Mouse (Mus musculus): ENCODE data around the gene S100a10. TPM values are rescaled to one million over a fixed set of nuclear protein-coding genes. Genes with fewer than 3 reads are reported as not detected.
"Not testable (repeated sequence)": the region's sequence is repeated elsewhere in the genome, so short reads cannot be mapped to it uniquely, and the experiment has no call there.

S100a10 gene
- total and polyA plus RNA-seq, 2 experiments from 2014 or later = 174 to 247 TPM

DNA sequence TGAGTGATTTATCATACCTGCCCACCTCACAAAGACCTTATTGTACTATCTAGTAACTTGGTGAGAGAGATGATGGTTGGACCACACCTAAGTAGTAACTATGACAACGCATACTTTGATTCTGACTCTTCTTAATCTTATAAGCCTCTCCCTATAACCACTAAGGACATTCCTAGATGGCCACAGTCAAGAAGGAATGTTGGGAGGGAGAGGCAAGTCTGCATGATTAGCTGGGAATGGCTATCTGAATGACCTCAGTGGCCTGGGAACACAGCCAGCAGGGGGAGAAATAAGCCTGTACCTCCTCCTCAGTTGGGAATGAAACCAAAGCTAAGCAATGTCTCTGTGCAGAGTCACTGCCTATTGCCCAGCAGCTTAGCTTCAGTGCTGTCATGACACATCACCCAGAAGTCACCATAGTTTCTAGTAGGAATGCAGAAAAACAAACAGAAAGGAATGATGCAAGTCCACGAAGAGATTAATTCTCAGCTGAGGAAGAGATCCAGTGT lies 17.8 kb upstream of the S100a10 start:
- DNase-seq (ENCODE audit: low spot score) = peak; percentile 66
- WGBS = 37% methylated on average over 2 of the region's 2 CpGs
- Histone ChIP-seq H3K4me1 (ENCODE audit: control insufficient read depth, insufficient read depth) (peaks cover 6% of the 10 kb centered on the region), H3K9ac (replicated peaks; ENCODE audit: low read depth, low read length) (no peak overlapping the region), H3K4me2 (ENCODE audit: low read depth, low read length) (no peak overlapping the region), H3K36me3 (replicated peaks; ENCODE audit: control insufficient read depth, insufficient read depth, low read length) (no peaks in the 10 kb centered on the region), H3K9me3 (replicated peaks; ENCODE audit: control insufficient read depth, low read length) (peaks cover 4% of the 10 kb centered on the region; the same call in 1 of the 2 replicates), H3K27me3 (ENCODE audit: control insufficient read depth, insufficient read depth, low read length) (no peaks in the 10 kb centered on the region), H3K27ac (ENCODE audit: low read depth) (peak overlapping the region; percentile 30), H3K4me3 (ENCODE audit: low read depth, low read length) (no peak overlapping the region)
- TF ChIP-seq CTCF (IDR thresholded peaks at IDR 0.05; ENCODE audit: low read depth) = peak; percentile 20; the same call in 1 of the 2 replicates
- TF ChIP-seq EP300 (IDR thresholded peaks at IDR 0.05; ENCODE audit: low read depth) = no peak
- ATAC-seq (ENCODE audit: insufficient read depth, low read depth) = peak; percentile 82

DNA sequence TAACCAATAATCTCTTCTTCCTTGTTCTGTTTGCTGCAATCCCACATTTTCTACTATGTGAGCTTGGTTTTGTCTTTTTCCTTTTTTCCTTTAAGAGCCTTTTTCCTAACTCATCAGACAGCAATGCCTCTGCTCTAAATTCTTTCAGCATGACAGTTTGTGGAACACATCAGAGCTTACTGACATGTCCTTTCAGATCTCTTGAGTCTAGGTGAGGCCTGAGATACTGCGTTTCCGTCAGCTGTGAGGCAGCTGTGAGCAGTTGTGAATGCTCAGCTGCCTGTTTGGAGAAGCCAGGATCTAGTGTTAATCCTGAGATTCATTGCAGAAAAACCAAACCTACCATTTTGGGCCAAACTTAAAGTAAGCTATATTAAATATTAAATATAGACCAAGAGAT lies 16.4 kb upstream of the S100a10 start:
- peaks cover 6% of the 10 kb centered on the region for H3K4me1 ChIP-seq (ENCODE audit: control insufficient read depth, insufficient read depth)
- H3K27ac ChIP-seq (ENCODE audit: low read depth) = no peak overlapping the region
- ATAC-seq (ENCODE audit: insufficient read depth, low read depth) = no peak
- no peak overlapping the region for H3K4me2 ChIP-seq (ENCODE audit: low read depth, low read length)
- H3K36me3 ChIP-seq (replicated peaks; ENCODE audit: control insufficient read depth, insufficient read depth, low read length) = no peaks in the 10 kb centered on the region
- 44% methylated on average over 2 of the region's 2 CpGs for WGBS
- H3K9me3 ChIP-seq (replicated peaks; ENCODE audit: control insufficient read depth, low read length) = no peaks in the 10 kb centered on the region
- no peak for TF ChIP-seq EP300 (IDR thresholded peaks at IDR 0.05; ENCODE audit: low read depth)
- no peak for TF ChIP-seq CTCF (IDR thresholded peaks at IDR 0.05; ENCODE audit: low read depth)
- H3K4me3 ChIP-seq (ENCODE audit: low read depth, low read length) = no peak overlapping the region
- H3K9ac ChIP-seq (replicated peaks; ENCODE audit: low read depth, low read length) = no peak overlapping the region
- H3K27me3 ChIP-seq (ENCODE audit: control insufficient read depth, insufficient read depth, low read length) = no peaks in the 10 kb centered on the region
- DNase-seq (ENCODE audit: low spot score) = no peak

DNA sequence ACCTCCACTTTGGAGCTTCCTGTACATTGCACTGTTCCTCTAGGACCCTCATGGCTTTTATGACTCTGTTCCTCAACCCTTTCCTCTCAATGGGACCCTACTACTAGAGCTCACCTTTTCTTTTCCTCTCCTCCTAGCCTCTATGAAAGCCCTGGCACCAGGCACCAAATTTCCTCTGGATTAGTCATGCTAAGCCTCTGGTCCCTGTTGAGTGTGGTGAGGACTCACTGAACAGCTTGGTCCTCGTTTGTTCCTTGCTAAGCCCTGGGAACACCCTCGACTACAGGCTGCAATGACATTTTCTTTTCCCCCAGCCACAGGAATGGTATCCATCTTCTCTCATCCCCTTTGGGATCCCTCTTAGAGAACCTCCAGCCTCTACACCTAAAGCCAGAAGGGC lies 13.4 kb upstream of the S100a10 start:
- Histone ChIP-seq H3K9me3 (replicated peaks; ENCODE audit: control insufficient read depth, low read length) (no peaks in the 10 kb centered on the region), H3K27me3 (ENCODE audit: control insufficient read depth, insufficient read depth, low read length) (no peaks in the 10 kb centered on the region), H3K4me2 (ENCODE audit: low read depth, low read length) (no peak overlapping the region), H3K9ac (replicated peaks; ENCODE audit: low read depth, low read length) (no peak overlapping the region), H3K4me3 (ENCODE audit: low read depth, low read length) (no peak overlapping the region), H3K27ac (ENCODE audit: low read depth) (no peak overlapping the region), H3K36me3 (replicated peaks; ENCODE audit: control insufficient read depth, insufficient read depth, low read length) (no peaks in the 10 kb centered on the region), H3K4me1 (ENCODE audit: control insufficient read depth, insufficient read depth) (peaks cover 6% of the 10 kb centered on the region)
- DNase-seq (ENCODE audit: low spot score) (no peak), ATAC-seq (ENCODE audit: insufficient read depth, low read depth) (no peak)
- no peak for TF ChIP-seq EP300 (IDR thresholded peaks at IDR 0.05; ENCODE audit: low read depth)
- no peak for TF ChIP-seq CTCF (IDR thresholded peaks at IDR 0.05; ENCODE audit: low read depth)
- 40% methylated on average over 2 of the region's 2 CpGs for WGBS

DNA sequence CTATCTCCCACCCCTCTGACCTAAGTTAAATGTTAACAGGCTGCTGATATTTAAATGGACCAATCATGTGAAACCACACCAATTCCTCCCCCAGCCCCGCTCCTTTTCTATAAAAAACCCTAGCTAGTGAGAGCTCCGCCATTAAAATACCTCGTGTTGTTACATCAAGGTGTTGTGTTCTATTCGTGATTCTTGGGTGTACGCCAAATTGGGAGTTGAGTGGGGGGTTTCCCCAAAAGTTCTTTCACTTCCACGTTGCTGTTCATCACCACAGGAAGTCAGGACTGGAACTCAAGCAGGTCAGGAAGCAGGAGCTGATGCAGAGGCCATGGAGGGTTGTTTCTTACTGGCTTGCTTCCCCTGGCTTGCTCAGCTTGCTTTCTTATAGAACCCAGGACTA lies 10.7 kb upstream of the S100a10 start:
- not testable (repeated sequence) for ATAC-seq (ENCODE audit: insufficient read depth, low read depth); DNase-seq (ENCODE audit: low spot score); H3K27ac ChIP-seq (ENCODE audit: low read depth); H3K9ac ChIP-seq (replicated peaks; ENCODE audit: low read depth, low read length); H3K4me1 ChIP-seq (ENCODE audit: control insufficient read depth, insufficient read depth); H3K36me3 ChIP-seq (replicated peaks; ENCODE audit: control insufficient read depth, insufficient read depth, low read length); H3K9me3 ChIP-seq (replicated peaks; ENCODE audit: control insufficient read depth, low read length); H3K27me3 ChIP-seq (ENCODE audit: control insufficient read depth, insufficient read depth, low read length); H3K4me3 ChIP-seq (ENCODE audit: low read depth, low read length); H3K4me2 ChIP-seq (ENCODE audit: low read depth, low read length)
- 62% methylated on average over 6 of the region's 6 CpGs for WGBS

DNA sequence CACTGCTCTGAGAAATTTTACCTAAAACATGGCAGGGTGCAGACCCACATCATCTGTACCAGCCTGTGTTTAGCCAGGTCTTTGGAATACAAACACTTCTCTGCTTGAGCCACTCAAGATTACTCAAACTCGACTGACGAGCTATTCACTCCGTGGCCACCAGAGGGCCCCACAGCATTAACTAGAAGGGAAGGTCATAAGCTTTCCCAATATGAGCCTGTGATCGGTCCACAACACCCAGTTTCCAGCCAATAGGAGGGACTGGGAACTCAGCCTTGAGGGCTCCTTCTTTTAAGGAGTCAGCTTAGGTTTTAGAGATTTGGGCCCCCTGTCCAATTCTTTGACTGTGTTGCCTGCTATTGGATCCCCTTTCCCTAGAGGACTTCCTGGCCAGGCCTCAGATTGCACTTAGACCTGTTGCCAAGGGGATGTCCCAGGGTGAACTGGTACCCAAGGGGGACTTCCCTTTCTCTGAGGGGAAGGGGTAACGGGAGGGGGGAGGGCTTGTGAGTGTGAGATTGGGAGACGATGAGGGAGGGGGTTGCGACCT lies 7.7 kb upstream of the S100a10 start:
- DNase-seq (ENCODE audit: low spot score) (peak; percentile 39), ATAC-seq (ENCODE audit: insufficient read depth, low read depth) (peak; percentile 33; the same call in 1 of the 2 replicates)
- Histone ChIP-seq H3K4me2 (ENCODE audit: low read depth, low read length) (no peak overlapping the region), H3K27ac (ENCODE audit: low read depth) (no peak overlapping the region), H3K4me1 (ENCODE audit: control insufficient read depth, insufficient read depth) (no peaks in the 10 kb centered on the region), H3K36me3 (replicated peaks; ENCODE audit: control insufficient read depth, insufficient read depth, low read length) (no peaks in the 10 kb centered on the region), H3K27me3 (ENCODE audit: control insufficient read depth, insufficient read depth, low read length) (no peaks in the 10 kb centered on the region), H3K9ac (replicated peaks; ENCODE audit: low read depth, low read length) (no peak overlapping the region), H3K4me3 (ENCODE audit: low read depth, low read length) (no peak overlapping the region), H3K9me3 (replicated peaks; ENCODE audit: control insufficient read depth, low read length) (no peaks in the 10 kb centered on the region)
- TF ChIP-seq CTCF (IDR thresholded peaks at IDR 0.05; ENCODE audit: low read depth) (peak; percentile 90), EP300 (IDR thresholded peaks at IDR 0.05; ENCODE audit: low read depth) (no peak)
- WGBS = 27% methylated on average over 7 of the region's 7 CpGs

Data from heart, postnatal 0 days (tissue).